Mouse (Mus musculus) myocyte (in vitro differentiated cells): ENCODE measurements around the gene Fdps.

Source experiments
- E2F4 ChIP-seq: IDR thresholded peaks from one replicate; pipeline ENCODE4 v1.6.1; 2011; ENCODE audit warnings: mild to moderate bottlenecking, control low read depth, moderate library complexity; ENCODE audit not compliant: insufficient read depth
- MAX ChIP-seq: IDR thresholded peaks from one replicate; pipeline ENCODE4 v1.6.1; 2011; ENCODE audit warnings: low read depth, mild to moderate bottlenecking, control low read depth
- POLR2A ChIP-seq: IDR thresholded peaks from one replicate; pipeline ENCODE4 v1.6.1; 2011; ENCODE audit warnings: low read depth, mild to moderate bottlenecking, control low read depth, moderate library complexity; ENCODE audit not compliant: insufficient read length
- POLR2AphosphoS2 ChIP-seq: IDR thresholded peaks from one replicate; pipeline ENCODE4 v1.6.1; 2011; ENCODE audit warnings: low read depth, control low read depth; ENCODE audit not compliant: insufficient read length
- TCF12 ChIP-seq: IDR thresholded peaks from one replicate; pipeline ENCODE4 v1.6.1; 2011; ENCODE audit warnings: mild to moderate bottlenecking, control low read depth; ENCODE audit not compliant: poor library complexity, insufficient read depth, severe bottlenecking
- TCF3 ChIP-seq: IDR thresholded peaks from one replicate; pipeline ENCODE4 v1.6.1; 2011; ENCODE audit warnings: low read depth, control low read depth; ENCODE audit not compliant: insufficient read length
- USF1 ChIP-seq: IDR thresholded peaks from one replicate; pipeline ENCODE4 v1.6.1; 2011; ENCODE audit warnings: low read depth, mild to moderate bottlenecking, control low read depth, moderate library complexity

- TF ChIP-seq POLR2A (no peak), E2F4 (no peak), MAX (no peak), POLR2AphosphoS2 (no peak), USF1 (no peak), TCF3 (no peak), TCF12 (no peak)
Measured at GRCm38 (mm10) chr3:89100811-89101210, 948 bp downstream of the Fdps start, which contains the start of gene Gm43738.
